Mouse (Mus musculus): ENCODE measurements around the gene Sumo2. TPM values are rescaled to one million over a fixed set of nuclear protein-coding genes. Genes with fewer than 3 reads are reported as not detected.
"Not testable (repeated sequence)": the region's sequence is repeated elsewhere in the genome, so short reads cannot be mapped to it uniquely, and the experiment has no call there.

Gene Sumo2
- polyA plus RNA-seq, 1 experiment from 2014 or later: 1,712 TPM

DNA sequence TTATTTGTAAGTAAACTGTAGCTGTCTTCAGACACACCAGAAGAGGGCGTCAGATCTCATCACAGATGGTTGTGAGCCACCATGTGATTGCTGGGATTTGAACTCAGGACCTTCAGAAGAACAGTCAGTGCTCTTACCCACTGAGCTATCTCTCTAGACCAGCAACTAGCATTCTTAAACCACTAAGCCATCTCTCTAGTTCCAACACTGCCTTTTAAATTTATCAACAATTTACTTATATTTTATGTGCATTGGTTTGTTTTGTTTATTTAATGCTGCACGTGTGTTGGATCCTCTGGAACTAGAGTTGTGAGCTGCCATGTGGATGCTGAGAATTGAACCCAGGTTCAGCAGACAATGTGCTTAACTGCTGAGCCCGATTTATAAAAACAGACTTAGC, 9.6 kb downstream of the Sumo2 start:
- not testable (repeated sequence) for DNase-seq (ENCODE audit: low spot score); H3K27ac ChIP-seq (replicated peaks; ENCODE audit: low read depth, low read length); H3K4me2 ChIP-seq (ENCODE audit: low read depth, low read length); H3K4me3 ChIP-seq (ENCODE audit: low read depth, low read length); ATAC-seq (replicated peaks; ENCODE audit: insufficient number of reproducible peaks, low FRiP score, low TSS enrichment, low read depth); H3K27me3 ChIP-seq (ENCODE audit: control insufficient read depth, insufficient read depth, low read length); H3K36me3 ChIP-seq (replicated peaks; ENCODE audit: control insufficient read depth, insufficient read depth, low read depth, low read length); H3K9me3 ChIP-seq (replicated peaks; ENCODE audit: control insufficient read depth, low read length); H3K4me1 ChIP-seq (ENCODE audit: control insufficient read depth, insufficient read depth, low read length); H3K9ac ChIP-seq (replicated peaks; ENCODE audit: low read length)
- 87% methylated on average over 3 of the region's 3 CpGs for WGBS

DNA sequence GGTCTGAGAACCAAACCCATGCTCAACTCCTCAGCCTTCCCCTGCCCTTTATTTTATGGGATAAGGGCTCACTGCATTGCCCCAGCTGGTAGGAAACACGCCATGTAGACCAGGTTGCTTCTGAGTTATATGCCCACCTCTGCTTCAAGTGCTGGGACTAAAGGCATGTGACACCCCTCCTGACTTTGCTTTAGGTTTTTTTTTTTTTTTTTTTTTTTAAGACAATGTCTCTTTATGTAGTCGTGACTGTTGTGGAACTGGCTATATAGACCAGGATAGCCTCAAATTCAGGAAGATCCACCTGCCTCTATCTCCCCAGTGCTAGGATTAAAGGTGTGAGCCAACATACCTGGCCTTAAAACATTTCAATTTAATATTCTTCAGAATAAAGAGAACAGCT, 13.4 kb downstream of the Sumo2 start:
- H3K4me3 ChIP-seq (ENCODE audit: low read depth, low read length): no peak overlapping the region
- H3K27me3 ChIP-seq (ENCODE audit: control insufficient read depth, insufficient read depth, low read length): no peaks in the 10 kb centered on the region
- H3K4me2 ChIP-seq (ENCODE audit: low read depth, low read length): no peak overlapping the region
- ATAC-seq (replicated peaks; ENCODE audit: insufficient number of reproducible peaks, low FRiP score, low TSS enrichment, low read depth): no peak
- whole genome bisulfite sequencing: 84% methylated on average over 2 of the region's 2 CpGs
- H3K9me3 ChIP-seq (replicated peaks; ENCODE audit: control insufficient read depth, low read length): no peaks in the 10 kb centered on the region
- no peaks in the 10 kb centered on the region for H3K4me1 ChIP-seq (ENCODE audit: control insufficient read depth, insufficient read depth, low read length)
- peaks cover 3% of the 10 kb centered on the region for H3K36me3 ChIP-seq (replicated peaks; ENCODE audit: control insufficient read depth, insufficient read depth, low read depth, low read length)
- DNase-seq (ENCODE audit: low spot score): no peak
- H3K9ac ChIP-seq (replicated peaks; ENCODE audit: low read length): no peak overlapping the region
- no peak overlapping the region for H3K27ac ChIP-seq (replicated peaks; ENCODE audit: low read depth, low read length)

DNA sequence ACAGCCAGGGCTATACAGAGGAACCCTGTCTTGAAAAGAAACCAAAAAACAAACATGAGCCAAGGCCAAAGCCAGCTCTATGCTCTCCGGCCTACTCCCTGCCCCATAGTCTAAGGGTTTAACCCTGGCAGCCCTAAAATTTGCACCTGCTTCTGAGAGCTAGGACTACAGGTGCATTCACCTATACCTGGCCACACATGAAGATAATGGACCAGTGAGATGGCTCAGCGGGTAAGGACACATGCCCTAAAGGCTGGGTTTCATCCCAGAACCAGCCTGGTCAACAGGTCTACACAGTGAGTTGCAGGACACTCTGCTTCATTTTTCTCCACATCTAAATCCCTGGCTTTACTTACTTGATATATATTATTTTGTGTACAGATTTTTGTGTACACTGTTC, 13.8 kb downstream of the Sumo2 start:
- DNase-seq (ENCODE audit: low spot score) (no peak), ATAC-seq (replicated peaks; ENCODE audit: insufficient number of reproducible peaks, low FRiP score, low TSS enrichment, low read depth) (no peak)
- Histone ChIP-seq H3K9ac (replicated peaks; ENCODE audit: low read length) (no peak overlapping the region), H3K4me2 (ENCODE audit: low read depth, low read length) (no peak overlapping the region), H3K27ac (replicated peaks; ENCODE audit: low read depth, low read length) (no peak overlapping the region), H3K9me3 (replicated peaks; ENCODE audit: control insufficient read depth, low read length) (no peaks in the 10 kb centered on the region), H3K4me1 (ENCODE audit: control insufficient read depth, insufficient read depth, low read length) (no peaks in the 10 kb centered on the region), H3K27me3 (ENCODE audit: control insufficient read depth, insufficient read depth, low read length) (no peaks in the 10 kb centered on the region), H3K4me3 (ENCODE audit: low read depth, low read length) (no peak overlapping the region), H3K36me3 (replicated peaks; ENCODE audit: control insufficient read depth, insufficient read depth, low read depth, low read length) (peaks cover 3% of the 10 kb centered on the region)
- WGBS: 90% methylated on average over 2 of the region's 2 CpGs

DNA sequence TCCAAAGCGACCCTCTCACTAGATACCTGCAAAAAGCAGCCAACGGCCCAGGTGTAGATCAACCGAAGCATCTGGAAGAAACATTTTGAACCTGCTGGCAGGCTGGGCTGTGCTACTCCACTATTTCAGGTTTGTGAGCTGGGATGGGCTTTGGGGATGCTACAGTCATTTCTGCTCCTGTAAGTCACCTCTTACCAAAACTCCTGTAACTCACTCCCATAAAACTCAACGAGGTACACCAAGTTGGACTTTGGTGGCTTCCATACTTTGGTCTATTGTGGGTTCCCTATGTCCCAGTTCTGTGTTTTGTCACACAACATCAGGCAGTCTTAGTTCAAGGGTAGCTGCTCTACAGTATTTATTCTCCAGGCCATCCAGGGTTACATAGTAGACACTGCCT, 15.0 kb downstream of the Sumo2 start:
- H3K4me2 ChIP-seq (ENCODE audit: low read depth, low read length): no peak overlapping the region
- DNase-seq (ENCODE audit: low spot score) (no peak), ATAC-seq (replicated peaks; ENCODE audit: insufficient number of reproducible peaks, low FRiP score, low TSS enrichment, low read depth) (no peak)
- no peak overlapping the region for H3K27ac ChIP-seq (replicated peaks; ENCODE audit: low read depth, low read length)
- no peaks in the 10 kb centered on the region for H3K9me3 ChIP-seq (replicated peaks; ENCODE audit: control insufficient read depth, low read length)
- H3K36me3 ChIP-seq (replicated peaks; ENCODE audit: control insufficient read depth, insufficient read depth, low read depth, low read length): peaks cover 2% of the 10 kb centered on the region
- no peak overlapping the region for H3K9ac ChIP-seq (replicated peaks; ENCODE audit: low read length)
- H3K4me3 ChIP-seq (ENCODE audit: low read depth, low read length): no peak overlapping the region
- H3K4me1 ChIP-seq (ENCODE audit: control insufficient read depth, insufficient read depth, low read length): no peaks in the 10 kb centered on the region
- 86% methylated on average over 4 of the region's 4 CpGs for WGBS
- no peaks in the 10 kb centered on the region for H3K27me3 ChIP-seq (ENCODE audit: control insufficient read depth, insufficient read depth, low read length)

DNA sequence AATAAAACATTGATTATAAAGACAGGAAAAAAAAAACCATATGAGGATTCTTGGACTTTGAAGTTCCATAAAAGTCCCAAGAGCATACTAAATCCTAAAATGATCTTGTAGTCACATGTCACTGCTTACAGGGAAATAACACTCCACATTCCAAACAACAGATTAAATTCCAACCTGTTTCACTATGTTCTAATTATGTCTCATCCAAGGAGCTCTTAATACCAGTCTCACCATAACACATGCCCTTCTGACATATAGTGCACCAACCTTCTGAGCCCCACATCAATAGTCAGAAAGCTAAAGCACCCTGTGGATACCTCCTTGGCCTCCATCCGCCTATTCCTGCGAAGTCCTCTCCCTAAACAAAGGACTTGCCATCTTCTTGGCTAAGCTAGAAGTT, 15.9 kb downstream of the Sumo2 start:
- Histone ChIP-seq H3K9ac (replicated peaks; ENCODE audit: low read length) (no peak overlapping the region), H3K9me3 (replicated peaks; ENCODE audit: control insufficient read depth, low read length) (no peaks in the 10 kb centered on the region), H3K4me3 (ENCODE audit: low read depth, low read length) (no peak overlapping the region), H3K27ac (replicated peaks; ENCODE audit: low read depth, low read length) (no peak overlapping the region), H3K27me3 (ENCODE audit: control insufficient read depth, insufficient read depth, low read length) (no peaks in the 10 kb centered on the region), H3K36me3 (replicated peaks; ENCODE audit: control insufficient read depth, insufficient read depth, low read depth, low read length) (no peaks in the 10 kb centered on the region), H3K4me1 (ENCODE audit: control insufficient read depth, insufficient read depth, low read length) (no peaks in the 10 kb centered on the region), H3K4me2 (ENCODE audit: low read depth, low read length) (no peak overlapping the region)
- DNase-seq (ENCODE audit: low spot score) (no peak), ATAC-seq (replicated peaks; ENCODE audit: insufficient number of reproducible peaks, low FRiP score, low TSS enrichment, low read depth) (no peak)
- WGBS: 80% methylated on average over 2 of the region's 2 CpGs

DNA sequence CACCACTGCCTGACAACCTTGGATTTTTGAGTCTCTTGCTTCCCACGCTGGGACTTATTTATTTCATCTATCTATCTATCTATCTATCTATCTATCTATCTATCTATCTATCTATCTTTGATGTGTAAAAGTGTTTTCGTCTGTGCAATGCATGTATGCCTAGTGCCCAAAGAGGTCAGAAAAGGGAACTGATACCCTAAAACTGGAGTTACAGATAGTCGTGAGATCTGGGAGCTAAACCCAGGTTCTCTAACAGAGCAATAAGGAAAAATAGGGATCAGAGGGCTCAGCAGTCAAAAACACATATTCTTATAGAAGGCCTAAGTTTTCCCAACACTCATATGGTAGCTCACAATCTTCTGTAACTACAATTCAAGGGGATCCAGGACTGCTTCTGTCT, 16.5 kb downstream of the Sumo2 start:
- 87% methylated on average over 3 of the region's 3 CpGs for WGBS
- DNase-seq (ENCODE audit: low spot score) (no peak), ATAC-seq (replicated peaks; ENCODE audit: insufficient number of reproducible peaks, low FRiP score, low TSS enrichment, low read depth) (no peak)
- no peaks in the 10 kb centered on the region for H3K27me3 ChIP-seq (ENCODE audit: control insufficient read depth, insufficient read depth, low read length)
- H3K9ac ChIP-seq (replicated peaks; ENCODE audit: low read length): no peak overlapping the region
- H3K4me3 ChIP-seq (ENCODE audit: low read depth, low read length): no peak overlapping the region
- H3K36me3 ChIP-seq (replicated peaks; ENCODE audit: control insufficient read depth, insufficient read depth, low read depth, low read length): no peaks in the 10 kb centered on the region
- no peaks in the 10 kb centered on the region for H3K4me1 ChIP-seq (ENCODE audit: control insufficient read depth, insufficient read depth, low read length)
- no peaks in the 10 kb centered on the region for H3K9me3 ChIP-seq (replicated peaks; ENCODE audit: control insufficient read depth, low read length)
- no peak overlapping the region for H3K4me2 ChIP-seq (ENCODE audit: low read depth, low read length)
- no peak overlapping the region for H3K27ac ChIP-seq (replicated peaks; ENCODE audit: low read depth, low read length)

DNA sequence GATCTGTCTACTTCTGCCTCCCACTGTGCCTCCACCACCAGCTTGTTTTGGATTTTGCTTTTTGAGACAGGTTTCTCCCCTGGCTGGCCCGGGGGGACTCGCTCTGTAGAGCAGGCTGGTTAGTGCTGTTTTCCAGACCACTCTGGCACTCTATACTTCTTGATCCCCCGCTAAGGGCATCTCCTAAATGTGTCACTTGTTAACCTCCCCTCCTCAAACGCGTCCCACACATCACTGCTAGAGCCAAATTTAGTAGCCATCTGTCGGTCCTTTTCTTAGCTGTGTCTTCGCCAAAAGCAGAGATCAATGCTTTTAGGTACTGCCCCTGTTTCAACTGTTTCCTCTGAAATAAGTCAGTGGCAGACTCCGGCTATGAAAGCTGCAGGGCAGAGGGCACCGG, 17.4 kb downstream of the Sumo2 start:
- ATAC-seq (replicated peaks; ENCODE audit: insufficient number of reproducible peaks, low FRiP score, low TSS enrichment, low read depth) (no peak), DNase-seq (ENCODE audit: low spot score) (no peak)
- no peak overlapping the region for H3K4me2 ChIP-seq (ENCODE audit: low read depth, low read length)
- no peaks in the 10 kb centered on the region for H3K27me3 ChIP-seq (ENCODE audit: control insufficient read depth, insufficient read depth, low read length)
- 70% methylated on average over 9 of the region's 9 CpGs for WGBS
- no peaks in the 10 kb centered on the region for H3K36me3 ChIP-seq (replicated peaks; ENCODE audit: control insufficient read depth, insufficient read depth, low read depth, low read length)
- no peak overlapping the region for H3K4me3 ChIP-seq (ENCODE audit: low read depth, low read length)
- no peaks in the 10 kb centered on the region for H3K9me3 ChIP-seq (replicated peaks; ENCODE audit: control insufficient read depth, low read length)
- H3K9ac ChIP-seq (replicated peaks; ENCODE audit: low read length): no peak overlapping the region
- no peaks in the 10 kb centered on the region for H3K4me1 ChIP-seq (ENCODE audit: control insufficient read depth, insufficient read depth, low read length)
- no peak overlapping the region for H3K27ac ChIP-seq (replicated peaks; ENCODE audit: low read depth, low read length)

DNA sequence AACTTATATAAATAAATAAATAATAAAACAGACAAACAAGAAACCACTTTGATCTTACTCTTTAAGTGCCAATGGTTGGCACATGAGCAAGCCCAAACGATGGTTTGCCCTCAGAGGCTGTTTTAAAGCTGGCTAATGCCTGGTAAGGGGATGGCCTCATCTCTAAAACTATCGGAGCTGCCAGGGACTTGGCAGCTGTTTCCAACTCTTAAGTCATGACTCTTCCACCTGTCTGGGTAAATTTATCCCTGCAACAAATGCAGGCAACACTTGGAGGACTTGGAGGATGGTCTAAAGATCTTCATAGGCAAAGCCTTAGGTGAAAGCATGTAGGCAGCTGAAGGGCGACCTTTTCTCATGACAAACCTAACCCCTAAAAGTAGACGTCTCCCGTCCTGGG, 19.1 kb downstream of the Sumo2 start:
- Histone ChIP-seq H3K36me3 (replicated peaks; ENCODE audit: control insufficient read depth, insufficient read depth, low read depth, low read length) (no peaks in the 10 kb centered on the region), H3K9ac (replicated peaks; ENCODE audit: low read length) (no peak overlapping the region), H3K9me3 (replicated peaks; ENCODE audit: control insufficient read depth, low read length) (no peaks in the 10 kb centered on the region), H3K4me1 (ENCODE audit: control insufficient read depth, insufficient read depth, low read length) (peaks cover 2% of the 10 kb centered on the region; the same call in 1 of the 2 replicates), H3K27me3 (ENCODE audit: control insufficient read depth, insufficient read depth, low read length) (no peaks in the 10 kb centered on the region), H3K4me3 (ENCODE audit: low read depth, low read length) (no peak overlapping the region), H3K4me2 (ENCODE audit: low read depth, low read length) (no peak overlapping the region), H3K27ac (replicated peaks; ENCODE audit: low read depth, low read length) (no peak overlapping the region)
- ATAC-seq (replicated peaks; ENCODE audit: insufficient number of reproducible peaks, low FRiP score, low TSS enrichment, low read depth): no peak
- WGBS: 84% methylated on average over 5 of the region's 5 CpGs
- DNase-seq (ENCODE audit: low spot score): no peak
